Mouse (Mus musculus) layer of hippocampus, postnatal 25 days (tissue): ENCODE data around the gene Lipk. TPM values are rescaled to one million over a fixed set of nuclear protein-coding genes. Genes with fewer than 3 reads are reported as not detected.

ENCODE experiments used
- DNase-seq, 2 experiments: peaks; one replicate each; pipeline ENCODE4 v3.0.0; 2022; ENCODE audit warnings: mixed read lengths in 2 of 2, low spot score in 1 of 2; ENCODE audit errors: extremely low spot score in 1 of 2
- total RNA-seq, 2 experiments: library from RNA; stranded (reverse); gene quantifications; 2 replicates each; pipeline ENCODE4 v1.2.3; 2021

Lipk gene
- total RNA-seq, result not detected

- DNase-seq, result no peak
Observed at GRCm38 (mm10) chr19:34008002-34008401, at the start of gene Lipk. Gene Lipk, plus strand, starts transcription at chr19:34008290.

GRCm38 (mm10) chr19:33960887-33961286 is 47.2 kb upstream of the Lipk start, which contains the start of gene Lipf:
Gene Lipf, plus strand, starts transcription at chr19:33961187.
- DNase-seq, result no peak

GRCm38 (mm10) chr19:33979007-33979406 is 29.1 kb upstream of the Lipk start:
- DNase-seq, result no peak

GRCm38 (mm10) chr19:33983043-33983442 is 25.0 kb upstream of the Lipk start:
- no peak for DNase-seq

- no peak for DNase-seq
Observed at GRCm38 (mm10) chr19:34021440-34022172, 13.5 kb downstream of the Lipk start.

GRCm38 (mm10) chr19:34022759-34023158 is 14.7 kb downstream of the Lipk start:
- no peak for DNase-seq

- no peak for DNase-seq
Observed at GRCm38 (mm10) chr19:34039731-34040130, 31.6 kb downstream of the Lipk start.

- no peak for DNase-seq
Observed at GRCm38 (mm10) chr19:34043008-34043407, 34.9 kb downstream of the Lipk start.

- no peak for DNase-seq
Observed at GRCm38 (mm10) chr19:34049371-34050039, 41.4 kb downstream of the Lipk start.

- DNase-seq, result no peak
Observed at GRCm38 (mm10) chr19:34051502-34051901, 43.4 kb downstream of the Lipk start.

GRCm38 (mm10) chr19:34063547-34063946 is 55.5 kb downstream of the Lipk start:
- no peak for DNase-seq

- DNase-seq, result no peak
Observed at GRCm38 (mm10) chr19:34064059-34064458, 56.0 kb downstream of the Lipk start.

GRCm38 (mm10) chr19:34066779-34067472 is 58.8 kb downstream of the Lipk start, which contains the start of gene Lipn:
Gene Lipn, plus strand, starts transcription at chr19:34067358.
- DNase-seq, result no peak

GRCm38 (mm10) chr19:34074239-34074638 is 66.1 kb downstream of the Lipk start:
- DNase-seq, result no peak

- no peak for DNase-seq
Observed at GRCm38 (mm10) chr19:34078130-34078529, 70.0 kb downstream of the Lipk start.

- no peak for DNase-seq
Observed at GRCm38 (mm10) chr19:34089011-34089680, 81.1 kb downstream of the Lipk start.

GRCm38 (mm10) chr19:34095381-34095780 is 87.3 kb downstream of the Lipk start:
- no peak for DNase-seq

GRCm38 (mm10) chr19:34096228-34096627 is 88.1 kb downstream of the Lipk start:
- DNase-seq, result no peak
